ENCODE assay signal across 32 mouse cellular contexts in the genomic region with DNA sequence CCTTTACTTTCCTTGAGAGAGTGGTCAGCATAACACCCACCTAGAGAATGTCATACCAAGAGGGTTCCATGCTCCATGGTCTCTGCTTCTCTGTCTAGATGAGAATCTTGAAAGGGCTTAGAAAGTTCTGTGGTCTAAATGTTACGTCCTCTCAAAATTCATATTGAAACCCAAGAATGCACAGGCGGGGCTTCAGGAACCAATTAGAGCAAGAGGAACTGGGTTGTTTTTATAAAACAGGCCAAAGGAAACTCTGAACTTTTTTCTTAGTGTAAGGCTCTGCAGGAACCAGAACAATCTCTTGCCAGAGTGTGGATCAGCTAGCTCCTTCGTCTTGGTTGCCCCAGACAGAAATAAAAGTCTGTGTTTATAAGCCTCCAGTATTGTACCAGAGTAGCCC. TPM values are rescaled to one million over a fixed set of nuclear protein-coding genes. Genes with fewer than 3 reads are reported as not detected.
A peak's percentile ranks its signal among the peaks of the same experiment; 100 is the strongest.
DNase-seq lines count a peak whose midpoint lies in the region; ATAC-seq and TF ChIP-seq lines count a peak whose summit lies in the region.
"Had no signal": no experiment of that assay in that cellular context is flagged by ENCODE, and none has a peak within 500 bp of the region (broad histone marks: within the 10 kb centered on the region; RNA-seq: fewer than 3 reads in every experiment).

No protein-coding gene starts in this region.

- H3K4me1 ChIP-seq in heart, embryonic 12.5 days (replicated peaks), result peaks cover 7% of the 10 kb centered on the region; the same call in 1 of the 2 replicates
- H3K4me1 ChIP-seq in kidney, postnatal 0 days (replicated peaks; ENCODE audit: insufficient read depth, low read length), result no peaks in the 10 kb centered on the region
- H3K4me1 ChIP-seq in kidney, embryonic 14.5 days (ENCODE audit: control insufficient read depth, insufficient read depth, low read length), result no peaks in the 10 kb centered on the region
- H3K4me1 ChIP-seq: embryonic facial prominence, embryonic 12.5 days; hindbrain, embryonic 15.5 days; intestine, embryonic 15.5 days; limb, embryonic 10.5 days; limb, embryonic 15.5 days; neural tube, embryonic 12.5 days had no signal

- no peaks in the 10 kb centered on the region for H3K36me3 ChIP-seq in heart, embryonic 12.5 days
- H3K36me3 ChIP-seq in kidney, postnatal 0 days (ENCODE audit: insufficient read depth, low read length), result no peaks in the 10 kb centered on the region
- no peaks in the 10 kb centered on the region for H3K36me3 ChIP-seq in kidney, embryonic 14.5 days (ENCODE audit: control insufficient read depth, insufficient read depth, low read length)
- H3K36me3 ChIP-seq: embryonic facial prominence, embryonic 12.5 days; forebrain, embryonic 10.5 days; G1E; hindbrain, embryonic 10.5 days; hindbrain, embryonic 15.5 days; intestine, embryonic 15.5 days; limb, embryonic 10.5 days; limb, embryonic 15.5 days; neural tube, embryonic 12.5 days had no signal

- 72% methylated on average over 3 of the region's 3 CpGs for WGBS in heart, embryonic 12.5 days
- 62% methylated on average over 3 of the region's 3 CpGs for WGBS in kidney, postnatal 0 days
- 69% methylated on average over 3 of the region's 3 CpGs for WGBS in kidney, embryonic 14.5 days

- H3K9me3 ChIP-seq in heart, embryonic 12.5 days (replicated peaks), result 0 out of 2 replicates have a peak, but pooled peaks cover 3% of the 10 kb centered on the region
- no peaks in the 10 kb centered on the region for H3K9me3 ChIP-seq in kidney, postnatal 0 days (replicated peaks; ENCODE audit: low read length)
- peaks cover 7% of the 10 kb centered on the region; the same call in 1 of the 2 replicates for H3K9me3 ChIP-seq in kidney, embryonic 14.5 days (ENCODE audit: control insufficient read depth, low read length)
- H3K9me3 ChIP-seq: embryonic facial prominence, embryonic 12.5 days; forebrain, embryonic 10.5 days; intestine, embryonic 15.5 days; limb, embryonic 10.5 days; limb, embryonic 15.5 days had no signal

- no peak for TF ChIP-seq CTCF in kidney, postnatal 0 days (IDR thresholded peaks at IDR 0.05; ENCODE audit: low read depth)

- no peak overlapping the region for H3K9ac ChIP-seq in heart, embryonic 12.5 days
- no peak overlapping the region for H3K9ac ChIP-seq in kidney, postnatal 0 days (ENCODE audit: low read depth, low read length)
- H3K9ac ChIP-seq in kidney, embryonic 14.5 days (ENCODE audit: low read depth, low read length), result no peak overlapping the region
- H3K9ac ChIP-seq: embryonic facial prominence, embryonic 12.5 days; hindbrain, embryonic 15.5 days; intestine, embryonic 15.5 days; limb, embryonic 15.5 days; neural tube, embryonic 12.5 days had no signal

- no peak for ATAC-seq in heart, embryonic 12.5 days (ENCODE audit: insufficient number of reproducible peaks, low FRiP score)
- ATAC-seq in kidney, postnatal 0 days (replicated peaks; ENCODE audit: low FRiP score, low read depth), result no peak
- ATAC-seq in kidney, embryonic 14.5 days (ENCODE audit: low FRiP score, low TSS enrichment), result no peak
- ATAC-seq: forebrain, embryonic 16.5 days; intestine, embryonic 15.5 days; midbrain, embryonic 16.5 days had no signal

- no peak overlapping the region for H3K4me2 ChIP-seq in heart, embryonic 12.5 days
- H3K4me2 ChIP-seq in kidney, postnatal 0 days (ENCODE audit: low read length), result no peak overlapping the region
- H3K4me2 ChIP-seq in kidney, embryonic 14.5 days (replicated peaks; ENCODE audit: low read depth, low read length), result no peak overlapping the region
- H3K4me2 ChIP-seq: embryonic facial prominence, embryonic 12.5 days; hindbrain, embryonic 15.5 days; intestine, embryonic 15.5 days; limb, embryonic 15.5 days; midbrain, embryonic 11.5 days; neural tube, embryonic 12.5 days had no signal

- DNase-seq in heart, adult 11 months, result peak; percentile 4
- DNase-seq in kidney, postnatal 0 days (ENCODE audit: low spot score), result peak; percentile 3
- DNase-seq in CD4-positive helper T cell, adult 2 months (ENCODE audit: low read depth, low spot score), result peak; percentile 11
- peak; percentile 60 for DNase-seq in induced T-regulatory cell, adult 2 months (ENCODE audit: low read depth)
- DNase-seq in gastrocnemius, adult 18-20 months (ENCODE audit: low spot score), result no peak
- DNase-seq: cerebellum, adult 9-10 months; cerebellum, postnatal 36 days; heart, postnatal 14 days; lung, postnatal 36 days; right cerebral cortex, adult 18-20 months; right cerebral cortex, postnatal 4 days; thymus, adult 18-20 months; thymus, postnatal 36 days had no signal

- H3K4me3 ChIP-seq in heart, embryonic 12.5 days, result no peak overlapping the region
- no peak overlapping the region for H3K4me3 ChIP-seq in kidney, postnatal 0 days (replicated peaks; ENCODE audit: low read depth, low read length)
- H3K4me3 ChIP-seq in kidney, embryonic 14.5 days (ENCODE audit: low read length), result no peak overlapping the region
- H3K4me3 ChIP-seq: embryonic facial prominence, embryonic 12.5 days; forebrain, embryonic 10.5 days; hindbrain, embryonic 10.5 days; hindbrain, embryonic 15.5 days; intestine, embryonic 15.5 days; limb, embryonic 10.5 days; limb, embryonic 15.5 days; myocyte; neural tube, embryonic 12.5 days had no signal

- no peaks in the 10 kb centered on the region; the same call in 1 of the 2 replicates for H3K27me3 ChIP-seq in heart, embryonic 12.5 days (replicated peaks)
- H3K27me3 ChIP-seq in kidney, postnatal 0 days (ENCODE audit: insufficient read depth, low read length), result no peaks in the 10 kb centered on the region
- H3K27me3 ChIP-seq in kidney, embryonic 14.5 days (ENCODE audit: control insufficient read depth, insufficient read depth, low read length), result no peaks in the 10 kb centered on the region
- H3K27me3 ChIP-seq: embryonic facial prominence, embryonic 12.5 days; hindbrain, embryonic 15.5 days; intestine, embryonic 15.5 days; limb, embryonic 15.5 days; neural tube, embryonic 12.5 days had no signal

- no peak overlapping the region for H3K27ac ChIP-seq in heart, embryonic 12.5 days (ENCODE audit: poor library complexity, severe bottlenecking)
- H3K27ac ChIP-seq in kidney, postnatal 0 days, result no peak overlapping the region
- no peak overlapping the region for H3K27ac ChIP-seq in kidney, embryonic 14.5 days (ENCODE audit: low read depth, low read length)
- H3K27ac ChIP-seq: embryonic facial prominence, embryonic 12.5 days; forebrain, embryonic 10.5 days; hindbrain, embryonic 10.5 days; hindbrain, embryonic 15.5 days; intestine, embryonic 15.5 days; limb, embryonic 10.5 days; limb, embryonic 15.5 days; neural tube, embryonic 12.5 days; stomach, postnatal 0 days had no signal

RNA-seq across cellular contexts. Expression of a gene that starts 3.6 kb away (rescaled TPM):
- polyA plus RNA-seq in heart, embryonic 12.5 days (2016; fragmentation: Nextera tagmentation; extraction: Ambion mirVana), result 0.18 and 0.42 TPM in 2 replicates
- 6.1 and 9.3 TPM in 2 replicates for polyA plus RNA-seq in kidney, postnatal 0 days (2015; fragmentation: Nextera tagmentation; extraction: Ambion mirVana)
- polyA plus RNA-seq in kidney, embryonic 14.5 days (2014; fragmentation: Nextera tagmentation; extraction: Ambion mirVana), result not detected in 2 replicates
- total RNA-seq in gastrocnemius, adult 18-20 months (2021), result not detected
- total RNA-seq: gastrocnemius, adult 8-10 months; gastrocnemius, postnatal 4 days had no signal
- polyA plus RNA-seq: forebrain, embryonic 16.5 days; large intestine, adult 2 months; midbrain, embryonic 16.5 days; myocyte; neural tube, embryonic 12.5 days; stomach, postnatal 0 days had no signal

RNA-seq across cellular contexts. Expression of a gene that starts 41.1 kb away (rescaled TPM):
- 65.4 and 70.9 TPM in 2 replicates for polyA plus RNA-seq in heart, embryonic 12.5 days (2016; fragmentation: Nextera tagmentation; extraction: Ambion mirVana)
- 34.1 and 40.4 TPM in 2 replicates for polyA plus RNA-seq in kidney, postnatal 0 days (2015; fragmentation: Nextera tagmentation; extraction: Ambion mirVana)
- polyA plus RNA-seq in kidney, embryonic 14.5 days (2014; fragmentation: Nextera tagmentation; extraction: Ambion mirVana), result 76.3 and 84.7 TPM in 2 replicates
- 10 to 100 TPM; 16.4 to 16.7 TPM for total RNA-seq in gastrocnemius, adult 18-20 months (2021)

RNA-seq across cellular contexts. Expression of a gene that starts 53.5 kb away (rescaled TPM):
- 29.3 and 35.0 TPM in 2 replicates for polyA plus RNA-seq in heart, embryonic 12.5 days (2016; fragmentation: Nextera tagmentation; extraction: Ambion mirVana)
- polyA plus RNA-seq in kidney, postnatal 0 days (2015; fragmentation: Nextera tagmentation; extraction: Ambion mirVana), result 1.4 and 2.1 TPM in 2 replicates
- 0.59 and 0.62 TPM in 2 replicates for polyA plus RNA-seq in kidney, embryonic 14.5 days (2014; fragmentation: Nextera tagmentation; extraction: Ambion mirVana)
- not detected for total RNA-seq in gastrocnemius, adult 18-20 months (2021)
- total RNA-seq: gastrocnemius, adult 8-10 months; gastrocnemius, postnatal 4 days had no signal
- polyA plus RNA-seq: G1E, myocyte had no signal
